Mouse (Mus musculus): ENCODE measurements around the gene Atad1. TPM values are rescaled to one million over a fixed set of nuclear protein-coding genes. Genes with fewer than 3 reads are reported as not detected.
A peak's percentile ranks its signal among the peaks of the same experiment; 100 is the strongest.

Gene Atad1
- total and polyA plus RNA-seq, 2 experiments from 2014 or later: 61.5 to 107 TPM

GRCm38 (mm10) chr19:32740641-32741345, 1.2 kb upstream of the Atad1 start:
- no peaks in the 10 kb centered on the region for H3K27me3 ChIP-seq (ENCODE audit: control insufficient read depth, insufficient read depth, low read length)
- H3K9ac ChIP-seq (replicated peaks; ENCODE audit: low read depth, low read length): no peak overlapping the region
- whole genome bisulfite sequencing: 88% methylated on average over 4 of the region's 4 CpGs
- no peaks in the 10 kb centered on the region for H3K4me1 ChIP-seq (ENCODE audit: control insufficient read depth, insufficient read depth)
- no peaks in the 10 kb centered on the region for H3K9me3 ChIP-seq (replicated peaks; ENCODE audit: control insufficient read depth, low read length)
- no peak overlapping the region for H3K4me3 ChIP-seq (ENCODE audit: low read depth, low read length)
- no peak for ATAC-seq (ENCODE audit: insufficient read depth, low read depth)
- no peaks in the 10 kb centered on the region for H3K36me3 ChIP-seq (replicated peaks; ENCODE audit: control insufficient read depth, insufficient read depth, low read length)
- H3K27ac ChIP-seq (ENCODE audit: low read depth): peak overlapping the region; percentile 6; the same call in 1 of the 2 replicates
- TF ChIP-seq EP300 (IDR thresholded peaks at IDR 0.05; ENCODE audit: low read depth): no peak
- no peak for TF ChIP-seq CTCF (IDR thresholded peaks at IDR 0.05; ENCODE audit: low read depth)
- no peak overlapping the region for H3K4me2 ChIP-seq (ENCODE audit: low read depth, low read length)
- DNase-seq (ENCODE audit: low spot score): no peak

GRCm38 (mm10) chr19:32737844-32738243, 1.7 kb downstream of the Atad1 start:
- Histone ChIP-seq H3K4me2 (ENCODE audit: low read depth, low read length) (no peak overlapping the region), H3K4me3 (ENCODE audit: low read depth, low read length) (no peak overlapping the region), H3K4me1 (ENCODE audit: control insufficient read depth, insufficient read depth) (no peaks in the 10 kb centered on the region), H3K9me3 (replicated peaks; ENCODE audit: control insufficient read depth, low read length) (no peaks in the 10 kb centered on the region), H3K27me3 (ENCODE audit: control insufficient read depth, insufficient read depth, low read length) (no peaks in the 10 kb centered on the region), H3K36me3 (replicated peaks; ENCODE audit: control insufficient read depth, insufficient read depth, low read length) (no peaks in the 10 kb centered on the region), H3K9ac (replicated peaks; ENCODE audit: low read depth, low read length) (no peak overlapping the region), H3K27ac (ENCODE audit: low read depth) (no peak overlapping the region)
- ATAC-seq (ENCODE audit: insufficient read depth, low read depth) (no peak), DNase-seq (ENCODE audit: low spot score) (no peak)
- TF ChIP-seq CTCF (IDR thresholded peaks at IDR 0.05; ENCODE audit: low read depth) (no peak), EP300 (IDR thresholded peaks at IDR 0.05; ENCODE audit: low read depth) (no peak)
- WGBS: 74% methylated on average over 7 of the region's 7 CpGs

DNA sequence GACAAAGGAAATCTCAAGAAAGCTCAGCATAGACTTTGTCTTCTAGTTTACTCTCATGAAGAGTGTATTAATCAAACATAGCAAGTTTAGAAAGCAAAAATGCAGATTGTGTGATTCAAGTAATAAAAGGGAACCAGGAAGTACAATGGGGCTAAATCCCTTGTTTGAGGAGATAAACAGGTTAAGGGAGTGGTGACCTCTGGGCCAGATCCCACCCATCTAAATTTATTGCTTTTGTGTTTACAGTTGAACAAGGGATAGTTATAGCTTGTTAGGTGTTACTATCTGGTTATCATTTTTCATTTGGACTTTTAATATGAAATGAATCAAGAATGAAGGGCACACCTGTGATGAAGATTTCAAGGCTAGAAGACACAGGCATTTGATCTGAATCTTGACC, 6.7 kb downstream of the Atad1 start:
- H3K4me1 ChIP-seq (ENCODE audit: control insufficient read depth, insufficient read depth): no peaks in the 10 kb centered on the region
- no peak for TF ChIP-seq EP300 (IDR thresholded peaks at IDR 0.05; ENCODE audit: low read depth)
- TF ChIP-seq CTCF (IDR thresholded peaks at IDR 0.05; ENCODE audit: low read depth): no peak
- no peak overlapping the region for H3K4me3 ChIP-seq (ENCODE audit: low read depth, low read length)
- no peak overlapping the region for H3K27ac ChIP-seq (ENCODE audit: low read depth)
- no peak overlapping the region for H3K9ac ChIP-seq (replicated peaks; ENCODE audit: low read depth, low read length)
- DNase-seq (ENCODE audit: low spot score) (no peak), ATAC-seq (ENCODE audit: insufficient read depth, low read depth) (no peak)
- H3K27me3 ChIP-seq (ENCODE audit: control insufficient read depth, insufficient read depth, low read length): 0 out of 2 replicates have a peak, but pooled peaks cover 3% of the 10 kb centered on the region
- H3K9me3 ChIP-seq (replicated peaks; ENCODE audit: control insufficient read depth, low read length): no peaks in the 10 kb centered on the region
- H3K36me3 ChIP-seq (replicated peaks; ENCODE audit: control insufficient read depth, insufficient read depth, low read length): no peaks in the 10 kb centered on the region
- H3K4me2 ChIP-seq (ENCODE audit: low read depth, low read length): no peak overlapping the region

GRCm38 (mm10) chr19:32729785-32730184, 9.8 kb downstream of the Atad1 start:
- Histone ChIP-seq H3K27me3 (ENCODE audit: control insufficient read depth, insufficient read depth, low read length) (peaks cover 20% of the 10 kb centered on the region), H3K4me3 (ENCODE audit: low read depth, low read length) (no peak overlapping the region), H3K9me3 (replicated peaks; ENCODE audit: control insufficient read depth, low read length) (no peaks in the 10 kb centered on the region), H3K36me3 (replicated peaks; ENCODE audit: control insufficient read depth, insufficient read depth, low read length) (no peaks in the 10 kb centered on the region), H3K27ac (ENCODE audit: low read depth) (no peak overlapping the region), H3K4me2 (ENCODE audit: low read depth, low read length) (no peak overlapping the region), H3K4me1 (ENCODE audit: control insufficient read depth, insufficient read depth) (no peaks in the 10 kb centered on the region), H3K9ac (replicated peaks; ENCODE audit: low read depth, low read length) (no peak overlapping the region)
- no peak for ATAC-seq (ENCODE audit: insufficient read depth, low read depth)
- no peak for TF ChIP-seq CTCF (IDR thresholded peaks at IDR 0.05; ENCODE audit: low read depth)
- WGBS: 81% methylated on average over 4 of the region's 4 CpGs
- DNase-seq (ENCODE audit: low spot score): no peak

DNA sequence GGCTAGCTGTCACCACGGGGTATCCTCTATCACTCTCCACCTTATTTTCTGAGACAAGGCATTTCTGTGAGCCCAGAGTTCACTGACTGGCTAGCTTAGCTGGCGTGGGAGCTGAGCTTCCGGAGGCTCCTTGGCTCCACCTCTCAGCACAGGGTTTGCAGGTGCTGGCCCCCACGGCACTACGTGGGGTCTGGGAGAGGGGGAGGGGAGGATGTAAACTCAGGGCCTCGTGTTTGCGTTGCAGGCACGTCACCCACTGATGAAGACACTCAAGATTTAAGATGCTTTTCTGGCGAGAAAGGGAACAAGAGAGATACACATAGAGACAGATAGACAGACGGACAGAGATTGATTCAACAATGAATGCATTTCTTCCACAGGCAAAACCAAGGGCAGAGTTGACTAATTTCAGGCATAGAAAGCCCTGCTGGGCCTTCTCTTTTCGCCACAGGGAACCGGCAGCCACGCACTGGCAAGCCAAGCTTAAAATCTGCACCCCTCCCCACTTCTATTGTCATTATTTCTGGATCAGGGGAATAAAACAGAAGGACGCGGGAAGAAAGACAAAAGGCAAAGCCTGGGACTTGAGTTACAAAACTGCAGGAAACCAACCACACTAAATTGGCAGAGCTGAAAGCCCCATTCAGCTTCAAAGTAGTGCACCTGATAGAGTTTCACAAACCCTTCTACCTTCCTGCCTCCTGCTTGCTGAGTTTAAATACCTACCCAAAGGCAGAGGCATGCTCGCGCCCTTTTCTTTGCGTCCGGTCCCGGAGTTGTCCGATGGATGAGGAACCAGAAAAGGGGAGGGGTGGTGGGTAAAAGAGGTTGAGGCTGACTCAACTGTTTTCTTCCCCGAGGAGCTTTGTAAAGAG, 12.9 kb downstream of the Atad1 start:
- Histone ChIP-seq H3K27ac (ENCODE audit: low read depth) (no peak overlapping the region; the same call in 1 of the 2 replicates), H3K9ac (replicated peaks; ENCODE audit: low read depth, low read length) (no peak overlapping the region)
- no peak for ATAC-seq (ENCODE audit: insufficient read depth, low read depth)

More for the DNA sequence above, 12.9 kb downstream of the Atad1 start:
- peak overlapping the region; percentile 5; the same call in 1 of the 2 replicates for H3K4me3 ChIP-seq (ENCODE audit: low read depth, low read length)
- no peaks in the 10 kb centered on the region for H3K9me3 ChIP-seq (replicated peaks; ENCODE audit: control insufficient read depth, low read length)
- DNase-seq (ENCODE audit: low spot score): no peak
- peaks cover 20% of the 10 kb centered on the region for H3K27me3 ChIP-seq (ENCODE audit: control insufficient read depth, insufficient read depth, low read length)
- peak overlapping the region; percentile 20; the same call in 1 of the 2 replicates for H3K4me2 ChIP-seq (ENCODE audit: low read depth, low read length)
- no peak for TF ChIP-seq CTCF (IDR thresholded peaks at IDR 0.05; ENCODE audit: low read depth)
- no peak for TF ChIP-seq EP300 (IDR thresholded peaks at IDR 0.05; ENCODE audit: low read depth)
- 6% methylated on average over 22 of the region's 22 CpGs for WGBS
- no peaks in the 10 kb centered on the region for H3K36me3 ChIP-seq (replicated peaks; ENCODE audit: control insufficient read depth, insufficient read depth, low read length)
- no peaks in the 10 kb centered on the region for H3K4me1 ChIP-seq (ENCODE audit: control insufficient read depth, insufficient read depth)
